Mouse (Mus musculus) G1E (cell line): ENCODE data around the gene F5.

ENCODE experiments used
- CTCF ChIP-seq: IDR thresholded peaks from 2 replicates; pipeline ENCODE4 v1.5.1; 2012; ENCODE audit warnings: low read depth, low read length, inconsistent platforms, mixed read lengths
- GATA1 ChIP-seq: IDR thresholded peaks from 2 replicates; pipeline ENCODE4 v1.6.1; 2012; ENCODE audit warnings: borderline replicate concordance, low read length, inconsistent platforms, mixed read lengths
- POLR2AphosphoS5 ChIP-seq: IDR thresholded peaks from 2 replicates; pipeline ENCODE4 v1.6.1; 2012; ENCODE audit warnings: low read depth, low read length, inconsistent platforms; ENCODE audit not compliant: insufficient replicate concordance
- TAL1 ChIP-seq: conservative IDR thresholded peaks from 2 replicates; pipeline ENCODE4 v1.6.1; 2012; ENCODE audit warnings: low read depth, low read length, inconsistent platforms, mixed read lengths

DNA sequence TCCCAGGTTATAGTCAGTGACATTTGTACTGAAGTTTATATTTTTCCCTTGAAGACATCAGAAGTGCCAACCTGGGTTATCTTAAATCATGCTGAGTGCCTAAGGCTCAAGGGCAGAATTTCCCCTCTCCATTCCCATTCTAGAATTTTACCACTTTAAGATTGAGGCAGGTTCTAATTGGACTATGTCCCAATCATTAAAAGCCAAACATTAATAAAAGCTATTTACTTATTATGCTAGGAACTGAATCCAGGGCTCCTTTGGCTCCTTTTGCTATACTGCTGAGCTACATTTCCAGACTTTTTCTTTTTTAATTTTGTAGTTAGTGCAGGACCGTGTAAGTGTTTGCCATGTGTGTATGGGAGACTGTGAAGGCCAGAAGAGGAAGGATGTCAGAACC, 99.8 kb downstream of the F5 start:
- no peak for TF ChIP-seq CTCF
- no peak for TF ChIP-seq GATA1
- TF ChIP-seq TAL1: no peak
- no peak for TF ChIP-seq POLR2AphosphoS5
